Mouse (Mus musculus): ENCODE measurements around the gene Olfr191. TPM values are rescaled to one million over a fixed set of nuclear protein-coding genes. Genes with fewer than 3 reads are reported as not detected.
"Not testable (repeated sequence)": the region's sequence is repeated elsewhere in the genome, so short reads cannot be mapped to it uniquely, and the experiment has no call there.

Olfr191 gene
- total RNA-seq, 1 experiment = not detected

DNA sequence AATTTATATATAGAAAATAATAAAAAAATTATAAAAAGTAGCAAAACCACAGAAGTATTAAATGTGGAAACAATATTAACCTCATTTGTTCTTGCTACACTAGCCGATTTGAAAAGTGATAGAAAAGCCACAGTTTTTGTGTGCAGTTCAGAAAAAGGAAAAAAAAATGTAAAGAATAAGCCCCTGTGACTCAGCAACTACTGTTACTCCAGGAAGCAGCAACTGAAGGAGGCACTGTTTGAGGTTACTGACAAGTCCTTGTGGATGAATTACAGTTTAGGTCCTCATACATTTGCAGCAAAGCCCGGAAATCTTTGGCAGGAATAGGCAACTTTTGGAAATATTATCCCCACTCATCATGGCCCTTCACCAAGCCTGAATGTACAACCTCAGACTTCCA lies 15.7 kb upstream of the Olfr191 start:
- no peak overlapping the region for H3K27ac ChIP-seq (ENCODE audit: insufficient read depth, low read depth, low read length, poor library complexity, severe bottlenecking)
- H3K9ac ChIP-seq (ENCODE audit: insufficient read depth, low read depth, low read length, poor library complexity, severe bottlenecking) = no peak overlapping the region
- H3K9me3 ChIP-seq (ENCODE audit: control insufficient read depth, insufficient read depth, low read depth, low read length) = no peaks in the 10 kb centered on the region
- in situ Hi-C loops (cut with MboI; ENCODE audit: low sequenced_read_pairs in 2 of 2, unreplicated experiment in 2 of 2) = no loop called here
- TF ChIP-seq CHD2 (IDR thresholded peaks at IDR 0.05; ENCODE audit: low read depth, low read length) (no peak), MAFK (IDR thresholded peaks at IDR 0.05; ENCODE audit: insufficient read depth, low read depth, low read length) (no peak), ZC3H11A (IDR thresholded peaks at IDR 0.05; ENCODE audit: borderline replicate concordance, low read depth, low read length) (no peak)
- no peak overlapping the region for H3K4me3 ChIP-seq (ENCODE audit: insufficient read depth in 1 of 2, low read depth in 1 of 2, low read length in 2 of 2, poor library complexity in 1 of 2, severe bottlenecking in 1 of 2)
- H3K36me3 ChIP-seq (ENCODE audit: control insufficient read depth, insufficient read depth, low read length, poor library complexity, severe bottlenecking) = no peaks in the 10 kb centered on the region
- no peaks in the 10 kb centered on the region for H3K4me1 ChIP-seq (ENCODE audit: control insufficient read depth in 2 of 2, insufficient read depth in 2 of 2, low read length in 2 of 2, poor library complexity in 1 of 2)
- no peak for DNase-seq (ENCODE audit: low read depth, low spot score)

DNA sequence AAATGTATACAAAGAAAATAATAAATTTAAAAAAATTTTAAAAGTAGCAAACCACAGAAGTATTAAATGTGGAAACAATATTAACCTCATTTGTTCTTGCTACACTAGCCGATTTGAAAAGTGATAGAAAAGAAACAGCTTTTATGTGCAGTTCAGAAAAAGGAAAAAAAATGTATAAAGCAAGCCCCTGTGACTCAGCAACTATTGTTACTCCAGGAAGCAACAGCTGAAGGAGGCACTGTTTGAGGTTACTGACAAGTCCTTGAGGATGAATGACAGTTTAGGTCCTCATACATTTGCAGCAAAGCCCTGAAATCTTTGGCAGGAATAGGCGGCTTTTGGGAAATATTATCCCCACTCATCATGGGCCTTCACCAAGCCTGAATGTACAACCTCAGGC lies 8.5 kb downstream of the Olfr191 start:
- H3K4me1 ChIP-seq (ENCODE audit: control insufficient read depth in 2 of 2, insufficient read depth in 2 of 2, low read length in 2 of 2, poor library complexity in 1 of 2); DNase-seq (ENCODE audit: low read depth, low spot score); H3K9ac ChIP-seq (ENCODE audit: insufficient read depth, low read depth, low read length, poor library complexity, severe bottlenecking); H3K36me3 ChIP-seq (ENCODE audit: control insufficient read depth, insufficient read depth, low read length, poor library complexity, severe bottlenecking); H3K27ac ChIP-seq (ENCODE audit: insufficient read depth, low read depth, low read length, poor library complexity, severe bottlenecking); H3K9me3 ChIP-seq (ENCODE audit: control insufficient read depth, insufficient read depth, low read depth, low read length); H3K4me3 ChIP-seq (ENCODE audit: insufficient read depth in 1 of 2, low read depth in 1 of 2, low read length in 2 of 2, poor library complexity in 1 of 2, severe bottlenecking in 1 of 2); in situ Hi-C loops (cut with MboI; ENCODE audit: low sequenced_read_pairs in 2 of 2, unreplicated experiment in 2 of 2): not testable (repeated sequence)

DNA sequence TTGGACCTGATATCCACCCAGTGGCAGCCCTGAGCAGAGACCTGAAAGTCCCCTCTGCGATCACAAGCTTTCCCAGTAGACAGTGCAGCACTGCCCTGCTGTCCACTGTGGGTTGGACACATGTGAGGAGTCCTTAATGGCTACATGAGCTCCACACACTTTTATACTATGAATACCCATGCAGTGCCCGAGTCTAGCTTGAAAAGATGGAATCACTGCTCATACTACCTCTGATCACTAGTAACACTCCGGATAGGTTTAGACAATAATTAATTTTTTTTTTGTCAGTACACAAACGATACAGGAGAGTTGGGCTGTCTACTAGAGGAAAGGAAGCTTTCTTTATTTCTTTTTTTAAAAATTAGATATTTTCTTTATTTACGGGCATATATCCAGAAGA lies 11.7 kb downstream of the Olfr191 start, which contains the start of gene Olfr190:
Gene Olfr190, minus strand, starts transcription at position 101 of the 400 bp plus-strand sequence.
- no peak within 1 kb of the TSS for H3K9ac ChIP-seq (ENCODE audit: insufficient read depth, low read depth, low read length, poor library complexity, severe bottlenecking)
- no peak within 1 kb of the TSS for H3K27ac ChIP-seq (ENCODE audit: insufficient read depth, low read depth, low read length, poor library complexity, severe bottlenecking)
- in situ Hi-C loops (cut with MboI; ENCODE audit: low sequenced_read_pairs in 2 of 2, unreplicated experiment in 2 of 2) = no loop called here
- no peak within 1 kb of the TSS for H3K4me3 ChIP-seq (ENCODE audit: insufficient read depth in 1 of 2, low read depth in 1 of 2, low read length in 2 of 2, poor library complexity in 1 of 2, severe bottlenecking in 1 of 2)
- TF ChIP-seq HCFC1 (IDR thresholded peaks at IDR 0.05; ENCODE audit: borderline replicate concordance, insufficient read depth, low read length) (no peak), ZNF384 (IDR thresholded peaks at IDR 0.05; ENCODE audit: low read depth, low read length) (no peak), CHD2 (IDR thresholded peaks at IDR 0.05; ENCODE audit: low read depth, low read length) (no peak), ZC3H11A (IDR thresholded peaks at IDR 0.05; ENCODE audit: borderline replicate concordance, low read depth, low read length) (no peak), MAFK (IDR thresholded peaks at IDR 0.05; ENCODE audit: insufficient read depth, low read depth, low read length) (no peak)
- H3K36me3 ChIP-seq (ENCODE audit: control insufficient read depth, insufficient read depth, low read length, poor library complexity, severe bottlenecking) = no peaks in the 10 kb centered on the region
- DNase-seq (ENCODE audit: low read depth, low spot score) = no peak
- no peaks in the 10 kb centered on the region for H3K9me3 ChIP-seq (ENCODE audit: control insufficient read depth, insufficient read depth, low read depth, low read length)
- no peaks in the 10 kb centered on the region for H3K4me1 ChIP-seq (ENCODE audit: control insufficient read depth in 2 of 2, insufficient read depth in 2 of 2, low read length in 2 of 2, poor library complexity in 1 of 2)

DNA sequence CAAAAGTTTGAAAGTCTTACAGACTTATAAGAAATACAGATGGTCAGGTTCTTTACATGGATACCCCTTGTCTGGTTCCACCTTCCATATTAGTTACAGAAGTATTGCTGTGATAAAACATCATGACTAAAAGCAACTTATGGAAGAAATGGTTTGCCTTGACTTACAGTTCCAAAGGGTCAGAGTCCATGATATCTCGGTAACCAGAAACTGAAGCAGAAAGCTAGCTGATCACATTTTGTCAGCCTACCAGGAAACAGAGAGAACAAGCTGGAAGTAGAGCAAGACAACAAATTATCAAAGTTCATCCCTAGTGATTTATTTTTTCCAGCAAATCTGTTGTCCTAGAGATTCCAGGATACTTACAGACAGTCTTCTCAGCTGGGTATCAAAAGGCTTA lies 16.1 kb downstream of the Olfr191 start:
- Histone ChIP-seq H3K27ac (ENCODE audit: insufficient read depth, low read depth, low read length, poor library complexity, severe bottlenecking) (no peak overlapping the region), H3K9ac (ENCODE audit: insufficient read depth, low read depth, low read length, poor library complexity, severe bottlenecking) (no peak overlapping the region), H3K4me3 (ENCODE audit: insufficient read depth in 1 of 2, low read depth in 1 of 2, low read length in 2 of 2, poor library complexity in 1 of 2, severe bottlenecking in 1 of 2) (no peak overlapping the region), H3K36me3 (ENCODE audit: control insufficient read depth, insufficient read depth, low read length, poor library complexity, severe bottlenecking) (no peaks in the 10 kb centered on the region), H3K9me3 (ENCODE audit: control insufficient read depth, insufficient read depth, low read depth, low read length) (no peaks in the 10 kb centered on the region), H3K4me1 (ENCODE audit: control insufficient read depth in 2 of 2, insufficient read depth in 2 of 2, low read length in 2 of 2, poor library complexity in 1 of 2) (no peaks in the 10 kb centered on the region)
- in situ Hi-C loops (cut with MboI; ENCODE audit: low sequenced_read_pairs in 2 of 2, unreplicated experiment in 2 of 2) = no loop called here
- no peak for TF ChIP-seq ZC3H11A (IDR thresholded peaks at IDR 0.05; ENCODE audit: borderline replicate concordance, low read depth, low read length)
- TF ChIP-seq CHD2 (IDR thresholded peaks at IDR 0.05; ENCODE audit: low read depth, low read length) = no peak
- TF ChIP-seq ZNF384 (IDR thresholded peaks at IDR 0.05; ENCODE audit: low read depth, low read length) = no peak
- no peak for TF ChIP-seq HCFC1 (IDR thresholded peaks at IDR 0.05; ENCODE audit: borderline replicate concordance, insufficient read depth, low read length)
- no peak for TF ChIP-seq MAFK (IDR thresholded peaks at IDR 0.05; ENCODE audit: insufficient read depth, low read depth, low read length)
- DNase-seq (ENCODE audit: low read depth, low spot score) = no peak

DNA sequence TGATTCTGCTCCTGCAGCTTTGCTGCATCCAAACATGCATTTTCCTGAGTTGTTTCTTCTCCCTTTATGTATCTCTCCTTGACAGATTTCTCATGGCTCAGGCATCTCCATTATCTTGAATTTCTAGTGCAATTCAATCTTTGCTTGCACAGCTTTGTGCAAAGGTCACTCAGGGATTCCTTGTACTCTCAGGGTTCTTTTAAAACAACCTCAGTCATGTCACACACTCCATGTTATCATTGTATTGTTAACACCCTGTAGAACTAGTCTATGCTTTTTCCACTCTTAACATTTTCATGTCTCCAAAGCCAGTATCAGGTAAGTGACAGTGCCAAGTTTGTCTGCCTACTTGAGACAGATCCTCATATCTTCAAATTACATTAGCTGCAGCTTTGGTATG lies 17.9 kb downstream of the Olfr191 start:
- no peak overlapping the region for H3K27ac ChIP-seq (ENCODE audit: insufficient read depth, low read depth, low read length, poor library complexity, severe bottlenecking)
- no peaks in the 10 kb centered on the region for H3K4me1 ChIP-seq (ENCODE audit: control insufficient read depth in 2 of 2, insufficient read depth in 2 of 2, low read length in 2 of 2, poor library complexity in 1 of 2)
- in situ Hi-C loops (cut with MboI; ENCODE audit: low sequenced_read_pairs in 2 of 2, unreplicated experiment in 2 of 2) = no loop called here
- H3K9me3 ChIP-seq (ENCODE audit: control insufficient read depth, insufficient read depth, low read depth, low read length) = no peaks in the 10 kb centered on the region
- no peak for DNase-seq (ENCODE audit: low read depth, low spot score)
- H3K9ac ChIP-seq (ENCODE audit: insufficient read depth, low read depth, low read length, poor library complexity, severe bottlenecking) = no peak overlapping the region
- no peaks in the 10 kb centered on the region for H3K36me3 ChIP-seq (ENCODE audit: control insufficient read depth, insufficient read depth, low read length, poor library complexity, severe bottlenecking)
- no peak for TF ChIP-seq ZNF384 (IDR thresholded peaks at IDR 0.05; ENCODE audit: low read depth, low read length)
- no peak for TF ChIP-seq MAFK (IDR thresholded peaks at IDR 0.05; ENCODE audit: insufficient read depth, low read depth, low read length)
- TF ChIP-seq CHD2 (IDR thresholded peaks at IDR 0.05; ENCODE audit: low read depth, low read length) = no peak
- TF ChIP-seq HCFC1 (IDR thresholded peaks at IDR 0.05; ENCODE audit: borderline replicate concordance, insufficient read depth, low read length) = no peak
- TF ChIP-seq ZC3H11A (IDR thresholded peaks at IDR 0.05; ENCODE audit: borderline replicate concordance, low read depth, low read length) = no peak
- H3K4me3 ChIP-seq (ENCODE audit: insufficient read depth in 1 of 2, low read depth in 1 of 2, low read length in 2 of 2, poor library complexity in 1 of 2, severe bottlenecking in 1 of 2) = no peak overlapping the region

DNA sequence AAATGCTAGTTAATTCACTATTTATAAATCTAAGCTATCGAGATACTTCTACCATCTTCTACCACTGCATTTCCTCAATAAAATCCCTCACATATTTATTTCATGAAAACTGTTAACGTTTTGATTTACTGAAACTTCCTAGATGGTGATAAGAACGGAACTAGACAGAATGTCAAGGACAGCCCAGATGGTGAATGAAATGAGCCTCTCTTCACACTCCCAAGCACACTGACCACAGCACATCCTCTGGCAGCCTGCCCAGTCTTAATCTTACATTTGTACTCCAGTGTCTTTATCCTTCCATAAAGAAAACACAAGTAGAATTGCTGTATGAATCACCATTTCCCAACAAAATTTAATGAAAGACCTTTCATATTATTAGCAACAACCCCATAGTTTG lies 27.2 kb downstream of the Olfr191 start:
- H3K4me3 ChIP-seq (ENCODE audit: insufficient read depth in 1 of 2, low read depth in 1 of 2, low read length in 2 of 2, poor library complexity in 1 of 2, severe bottlenecking in 1 of 2); DNase-seq (ENCODE audit: low read depth, low spot score); H3K9ac ChIP-seq (ENCODE audit: insufficient read depth, low read depth, low read length, poor library complexity, severe bottlenecking); in situ Hi-C loops (cut with MboI; ENCODE audit: low sequenced_read_pairs in 2 of 2, unreplicated experiment in 2 of 2); H3K27ac ChIP-seq (ENCODE audit: insufficient read depth, low read depth, low read length, poor library complexity, severe bottlenecking); H3K4me1 ChIP-seq (ENCODE audit: control insufficient read depth in 2 of 2, insufficient read depth in 2 of 2, low read length in 2 of 2, poor library complexity in 1 of 2); H3K9me3 ChIP-seq (ENCODE audit: control insufficient read depth, insufficient read depth, low read depth, low read length); H3K36me3 ChIP-seq (ENCODE audit: control insufficient read depth, insufficient read depth, low read length, poor library complexity, severe bottlenecking): not testable (repeated sequence)

DNA sequence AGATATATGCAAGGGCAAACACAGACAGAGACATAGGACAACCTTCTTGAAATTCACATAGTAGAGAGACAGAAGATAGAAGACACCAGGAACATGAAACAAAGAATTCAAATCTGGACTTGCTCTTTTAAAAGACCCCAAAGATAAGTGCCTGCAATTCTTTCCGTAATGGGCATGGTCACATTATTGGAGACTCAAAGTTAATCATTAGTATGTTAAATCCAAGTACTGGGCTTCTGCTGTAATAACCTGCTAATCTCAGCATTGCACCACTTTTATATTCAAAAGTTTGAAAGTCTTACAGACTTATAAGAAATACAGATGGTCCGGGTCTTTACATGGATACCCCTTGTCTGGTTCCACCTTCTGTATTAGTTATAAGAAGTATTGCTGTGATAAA lies 40.3 kb downstream of the Olfr191 start:
- H3K36me3 ChIP-seq (ENCODE audit: control insufficient read depth, insufficient read depth, low read length, poor library complexity, severe bottlenecking); H3K4me1 ChIP-seq (ENCODE audit: control insufficient read depth in 2 of 2, insufficient read depth in 2 of 2, low read length in 2 of 2, poor library complexity in 1 of 2); H3K9ac ChIP-seq (ENCODE audit: insufficient read depth, low read depth, low read length, poor library complexity, severe bottlenecking); in situ Hi-C loops (cut with MboI; ENCODE audit: low sequenced_read_pairs in 2 of 2, unreplicated experiment in 2 of 2); H3K4me3 ChIP-seq (ENCODE audit: insufficient read depth in 1 of 2, low read depth in 1 of 2, low read length in 2 of 2, poor library complexity in 1 of 2, severe bottlenecking in 1 of 2); DNase-seq (ENCODE audit: low read depth, low spot score); H3K27ac ChIP-seq (ENCODE audit: insufficient read depth, low read depth, low read length, poor library complexity, severe bottlenecking); H3K9me3 ChIP-seq (ENCODE audit: control insufficient read depth, insufficient read depth, low read depth, low read length): not testable (repeated sequence)

All from ES-E14 (cell line).